Mouse (Mus musculus): ENCODE data around the gene Olfr1338.

Olfr1338 gene

DNA sequence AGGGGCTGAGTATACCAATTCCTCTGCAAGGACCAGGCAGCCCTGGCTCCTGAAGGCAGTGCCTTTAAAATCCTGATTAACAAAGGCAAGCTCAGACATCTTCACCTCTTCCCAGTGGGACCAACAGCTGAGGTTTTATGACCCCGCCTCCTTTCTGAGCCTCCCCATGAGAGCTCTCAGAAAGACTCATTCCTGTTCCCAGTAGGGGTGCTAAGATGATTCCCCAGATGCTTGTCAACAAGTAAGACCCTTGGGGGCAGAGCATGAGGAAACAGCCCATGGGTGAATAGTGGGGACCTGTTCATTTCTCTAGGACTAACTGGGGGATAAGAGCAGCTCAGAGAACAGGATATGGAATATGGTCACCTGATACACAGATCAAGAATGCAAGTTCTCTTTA, at the start of gene Olfr1338:
Gene Olfr1338, minus strand, starts transcription at position 101 of the 400 bp plus-strand sequence.
- DNase-seq = no peak

DNA sequence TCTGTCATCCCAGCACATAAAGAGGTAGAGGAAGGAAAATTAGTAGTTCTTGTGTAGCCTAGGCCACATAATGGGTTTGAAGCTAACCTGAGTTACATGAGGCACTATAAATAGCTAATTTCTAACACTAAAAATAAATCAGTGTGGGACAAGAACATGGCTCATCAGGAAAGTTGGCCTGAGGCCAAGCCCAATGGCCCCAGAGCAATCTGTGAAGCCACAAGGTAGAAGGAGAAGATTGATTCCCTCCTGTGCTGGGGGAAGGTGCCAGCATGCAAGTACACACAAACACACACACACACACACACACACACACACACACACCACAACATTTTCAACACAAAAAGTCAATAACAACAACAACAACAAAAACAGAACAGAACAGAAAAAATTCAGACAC, 34.3 kb upstream of the Olfr1338 start:
- peak; percentile 61 to 64 for DNase-seq

DNA sequence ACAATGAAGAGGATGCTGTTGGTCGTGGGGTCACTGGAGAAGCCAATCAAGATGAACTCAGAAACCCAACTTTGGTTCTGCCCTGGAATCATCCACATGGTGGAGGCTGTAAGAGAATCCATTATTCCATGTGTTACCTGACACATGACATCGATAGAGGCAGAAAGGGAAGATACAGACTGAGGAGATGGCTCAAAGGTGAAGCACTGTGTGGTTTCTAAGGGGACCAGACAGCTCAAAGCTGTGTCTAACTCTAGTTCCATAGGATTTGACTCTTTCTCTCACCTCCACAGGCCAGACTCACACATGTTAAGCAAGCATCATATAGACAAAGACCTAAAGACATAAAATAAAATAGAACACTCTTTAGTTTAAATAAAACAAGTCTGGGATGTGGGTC, 23.9 kb upstream of the Olfr1338 start, which contains the start of gene Olfr1337:
Gene Olfr1337, minus strand, starts transcription at position 101 of the 400 bp plus-strand sequence.
- DNase-seq = no peak

DNA sequence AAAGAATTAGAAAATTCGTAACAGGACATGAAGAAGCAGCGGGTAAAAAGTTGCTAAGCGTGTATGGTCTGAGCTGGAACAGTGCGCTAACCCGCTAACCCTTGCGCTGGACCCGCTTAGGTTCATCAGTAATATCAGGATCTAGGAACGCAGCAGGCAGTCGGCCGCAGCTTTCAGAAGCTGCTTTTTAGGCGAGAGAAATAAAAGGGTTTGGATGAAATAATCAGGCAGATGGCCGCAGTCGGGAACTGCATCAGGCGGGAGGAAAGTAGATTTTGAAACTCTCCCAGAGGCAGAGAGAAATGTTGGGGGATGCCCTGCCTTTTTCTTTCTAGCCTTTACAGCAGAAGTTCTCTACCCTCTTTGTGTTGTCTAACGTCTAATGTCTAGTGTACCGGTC, 16.7 kb downstream of the Olfr1338 start:
- peak; percentile 32 to 52 for DNase-seq

DNA sequence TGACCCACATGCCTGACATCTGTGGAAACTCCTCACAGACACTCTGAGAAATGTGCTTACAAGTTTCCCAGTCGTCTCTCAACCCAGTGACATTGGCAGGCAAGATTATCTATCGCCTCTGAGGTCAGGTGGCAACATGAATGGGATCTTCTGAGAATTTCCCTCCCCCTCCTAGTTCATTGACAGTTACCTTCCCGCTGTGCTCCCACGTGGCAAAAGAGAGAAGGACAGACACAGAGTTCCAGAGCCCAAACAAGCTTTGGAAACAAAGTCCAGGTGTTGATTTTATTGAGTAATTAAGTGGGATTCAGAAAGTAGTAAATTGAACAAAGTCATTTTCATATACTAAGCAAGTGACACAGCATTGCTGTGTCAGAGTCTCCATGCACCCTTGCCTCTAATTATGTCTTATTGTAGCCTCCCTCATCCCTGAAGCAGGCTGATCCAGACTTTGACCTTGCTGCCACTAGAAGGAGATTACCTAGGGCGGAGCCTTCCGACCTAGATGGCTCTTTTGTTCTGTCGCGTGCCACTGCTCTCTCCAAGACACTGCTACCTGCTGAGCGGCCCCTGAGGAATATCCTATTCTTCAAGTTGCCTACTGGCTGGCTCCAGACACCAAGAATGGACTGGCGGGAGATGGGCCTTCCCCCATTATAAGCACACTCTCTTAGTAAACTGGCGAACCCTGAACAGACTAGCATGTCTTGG, 17.4 kb downstream of the Olfr1338 start:
- DNase-seq = no peak

GRCm38 (mm10) chr4:118739574-118739973, 19.0 kb downstream of the Olfr1338 start:
- no peak for DNase-seq

DNA sequence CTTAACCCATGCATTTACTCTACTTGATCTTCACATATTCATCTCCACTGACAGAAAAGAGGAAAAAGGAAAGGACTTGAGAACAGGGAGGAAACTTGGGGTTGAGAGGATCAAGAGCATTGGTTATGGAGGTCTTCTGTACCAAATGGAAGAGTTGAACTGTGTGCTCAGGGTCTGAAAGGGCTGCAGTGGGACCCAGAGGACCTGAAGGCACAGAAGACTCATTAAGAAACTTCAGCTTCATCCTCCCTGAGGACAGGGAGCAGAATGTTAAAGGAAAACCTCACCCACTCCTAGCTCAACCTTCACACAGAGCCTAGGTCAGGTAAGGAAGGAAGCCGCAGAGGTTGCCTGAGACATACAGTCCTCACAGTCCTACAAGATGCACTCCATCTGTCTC, 26.7 kb downstream of the Olfr1338 start, which contains the start of gene Olfr1339:
Gene Olfr1339, plus strand, starts transcription at position 301 of the 400 bp plus-strand sequence.
- no peak for DNase-seq

DNA sequence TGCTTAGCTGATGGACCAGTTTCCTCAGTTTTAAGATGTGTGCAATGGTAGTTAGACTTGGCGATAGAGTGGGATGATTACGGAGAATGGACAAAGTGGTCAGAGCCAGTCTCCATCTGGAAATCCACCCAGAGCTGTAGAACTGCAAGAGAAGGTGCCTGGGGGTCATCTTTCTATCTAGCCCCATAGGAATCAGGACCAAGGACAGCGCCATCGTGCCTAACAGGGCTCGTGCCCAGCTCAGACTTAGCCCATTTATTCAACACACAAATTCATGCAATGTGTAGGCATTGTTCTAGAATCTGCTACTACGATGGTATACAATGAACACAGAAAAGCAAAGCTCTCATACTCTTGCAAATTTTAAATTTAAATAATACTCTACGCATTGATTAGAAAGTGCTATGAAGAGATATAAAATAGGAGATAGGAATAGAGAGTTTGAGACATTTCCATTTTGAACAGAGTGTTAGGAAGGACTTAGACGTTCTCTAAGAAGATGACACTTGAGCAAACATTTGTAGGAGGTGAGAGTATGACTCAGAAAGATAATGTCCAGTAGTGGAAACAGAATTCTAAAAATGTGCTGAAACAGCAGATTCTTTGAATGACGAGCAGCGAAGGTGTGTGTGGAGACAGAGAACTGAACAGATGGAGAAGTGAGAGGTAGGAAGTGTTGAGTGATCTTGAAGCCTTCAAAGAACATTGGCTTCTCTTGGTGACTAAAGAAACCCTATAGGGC, 36.6 kb downstream of the Olfr1338 start:
- DNase-seq = no peak

DNA sequence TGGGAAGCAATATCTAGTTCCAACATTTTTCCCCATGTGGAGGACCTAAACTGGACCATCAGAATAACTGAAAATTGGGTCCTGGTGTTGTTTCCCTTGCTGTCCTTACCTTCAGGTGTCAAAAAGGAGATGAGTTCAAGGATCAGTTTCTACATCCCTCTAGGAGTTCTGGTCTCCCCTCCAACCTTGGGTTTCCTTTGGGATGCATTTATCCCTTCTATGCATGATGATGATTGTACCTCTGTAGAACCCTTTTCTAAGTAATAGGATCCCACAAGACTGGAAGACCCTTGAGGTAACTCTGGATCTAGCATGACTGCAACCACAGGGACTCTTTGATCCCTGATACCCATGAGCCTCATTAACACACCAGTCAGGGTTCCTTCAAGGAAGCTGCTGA, 38.7 kb downstream of the Olfr1338 start, which contains the start of gene Olfr1340:
Gene Olfr1340, plus strand, starts transcription at position 301 of the 400 bp plus-strand sequence.
- DNase-seq = no peak

- no peak for DNase-seq
Measured at GRCm38 (mm10) chr4:118711656-118712055, 46.9 kb downstream of the Olfr1338 start.

DNA sequence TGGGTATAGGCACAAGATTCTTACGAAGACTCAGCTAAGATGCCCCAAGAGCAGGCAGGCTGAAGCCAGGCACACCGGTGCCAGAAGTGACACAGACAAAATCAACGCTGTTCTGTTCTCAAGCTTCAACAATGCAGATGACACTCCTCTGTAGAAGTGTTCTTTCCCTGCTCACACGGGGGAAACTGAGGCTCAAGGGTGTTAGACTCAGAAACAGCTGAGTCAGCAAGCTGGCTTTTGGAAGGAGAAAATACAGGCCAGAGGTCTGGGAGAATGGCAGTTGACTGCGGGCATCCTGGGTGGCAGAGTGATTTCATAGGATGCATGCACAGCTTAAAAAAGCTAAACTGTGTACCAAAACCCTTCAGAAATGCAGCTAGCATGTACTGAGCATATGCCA, 50.5 kb downstream of the Olfr1338 start:
- DNase-seq = no peak

DNA sequence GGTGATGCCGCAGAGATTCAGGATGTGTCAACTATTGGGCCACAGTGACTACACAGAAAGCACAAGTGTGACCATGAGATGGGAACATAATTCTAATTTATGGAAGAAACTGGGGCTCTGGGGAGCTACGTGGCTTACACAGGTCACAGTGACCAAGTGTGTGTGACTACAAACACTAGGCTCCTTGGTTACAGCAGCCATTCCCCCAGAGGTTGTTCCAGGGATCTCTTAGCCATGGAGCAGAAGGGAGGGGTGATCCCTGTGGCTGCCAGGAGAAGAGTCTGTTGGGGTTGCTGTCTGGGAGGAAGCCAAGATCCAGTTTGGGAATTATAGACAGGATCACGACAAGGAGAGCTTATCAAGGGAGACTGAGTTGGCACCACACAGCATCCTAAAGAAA, 55.3 kb downstream of the Olfr1338 start, which contains the start of gene Olfr1341:
Gene Olfr1341, plus strand, starts transcription at position 301 of the 400 bp plus-strand sequence.
- no peak for DNase-seq
